Comparison of ENCODE assay signal across 8 mouse cellular contexts in the genomic region with DNA sequence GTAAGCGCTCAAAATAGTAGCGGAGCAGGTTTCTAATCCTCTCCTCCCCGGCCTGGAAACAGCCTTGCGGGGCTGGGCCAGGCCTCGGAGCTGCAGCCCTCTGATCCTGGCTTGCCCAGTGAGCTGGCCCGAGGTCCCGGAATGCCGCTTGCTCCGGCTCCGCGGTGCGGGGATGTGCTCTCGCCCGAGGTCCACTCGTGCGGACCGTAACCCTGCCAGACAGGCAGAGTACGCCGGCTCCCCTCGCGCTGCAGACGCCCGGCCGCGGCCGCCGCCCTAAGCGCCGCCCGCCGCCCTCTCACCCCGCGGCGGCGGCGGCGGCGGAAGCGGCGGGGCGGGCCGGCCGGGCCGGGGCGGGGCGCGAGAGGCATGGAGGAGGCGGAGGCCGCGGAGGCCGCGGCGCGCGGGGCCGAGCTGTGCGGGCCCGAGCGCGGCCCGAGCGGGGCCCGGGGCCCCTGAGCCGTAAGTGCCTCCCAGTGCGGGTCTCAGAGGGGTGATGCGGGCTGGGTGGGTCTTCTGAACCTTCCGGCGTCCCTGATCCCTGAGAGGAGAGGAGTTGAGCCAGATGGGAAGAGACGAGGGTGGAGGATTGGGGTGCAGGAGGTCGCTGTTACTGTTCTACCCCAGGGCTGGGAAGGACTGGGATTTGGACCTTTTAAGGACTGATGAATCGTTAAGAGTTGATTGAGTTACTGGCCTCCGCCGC. TPM values are rescaled to one million over a fixed set of nuclear protein-coding genes. Genes with fewer than 3 reads are reported as not detected.
A peak's percentile ranks its signal among the peaks of the same experiment; 100 is the strongest.
DNase-seq lines count a peak whose midpoint lies in the region; ATAC-seq and TF ChIP-seq lines count a peak whose summit lies in the region.

No protein-coding gene starts in this region.

- peaks cover 6 to 18% of the 10 kb centered on the region in 2 experiments; a peak in 2 of 4 replicates for H3K4me1 ChIP-seq in CH12.LX (ENCODE audit: control insufficient read depth in 1 of 2, insufficient read depth in 2 of 2)
- H3K4me1 ChIP-seq in embryonic facial prominence, embryonic 13.5 days: peaks cover 15% of the 10 kb centered on the region
- H3K4me1 ChIP-seq in heart, embryonic 11.5 days (ENCODE audit: control insufficient read depth, insufficient read depth, low read length): peaks cover 6% of the 10 kb centered on the region
- no peaks in the 10 kb centered on the region for H3K4me1 ChIP-seq in lung, embryonic 14.5 days (ENCODE audit: insufficient read depth)
- H3K4me1 ChIP-seq in neural tube, embryonic 14.5 days (ENCODE audit: control insufficient read depth, insufficient read depth, low read length): peaks cover 7% of the 10 kb centered on the region

- no peaks in the 10 kb centered on the region for H3K27me3 ChIP-seq in CH12.LX (replicated peaks)
- no peaks in the 10 kb centered on the region for H3K27me3 ChIP-seq in embryonic facial prominence, embryonic 13.5 days
- no peaks in the 10 kb centered on the region for H3K27me3 ChIP-seq in heart, embryonic 11.5 days (ENCODE audit: control insufficient read depth, insufficient read depth, low read length)
- H3K27me3 ChIP-seq in lung, embryonic 14.5 days (ENCODE audit: insufficient read depth, low read length): no peaks in the 10 kb centered on the region
- no peaks in the 10 kb centered on the region for H3K27me3 ChIP-seq in neural tube, embryonic 14.5 days (ENCODE audit: control insufficient read depth, insufficient read depth, low read length)

- H3K79me2 ChIP-seq in CH12.LX (replicated peaks; ENCODE audit: control insufficient read depth, extremely low read depth, insufficient read depth, poor library complexity, severe bottlenecking): peaks cover 11% of the 10 kb centered on the region

- no peak for TF ChIP-seq EP300 in CH12.LX (IDR thresholded peaks at IDR 0.05; ENCODE audit: low read length)

- H3K36me3 ChIP-seq in CH12.LX (replicated peaks in 1 of 2; ENCODE audit: control insufficient read depth in 1 of 2, insufficient read depth in 1 of 2, low read length in 1 of 2): peaks cover 33 to 39% of the 10 kb centered on the region in 2 experiments
- H3K36me3 ChIP-seq in embryonic facial prominence, embryonic 13.5 days: peaks cover 36% of the 10 kb centered on the region
- peaks cover 23% of the 10 kb centered on the region for H3K36me3 ChIP-seq in heart, embryonic 11.5 days (ENCODE audit: control insufficient read depth, insufficient read depth, low read length)
- H3K36me3 ChIP-seq in lung, embryonic 14.5 days (ENCODE audit: insufficient read depth): peaks cover 36% of the 10 kb centered on the region
- peaks cover 22% of the 10 kb centered on the region for H3K36me3 ChIP-seq in neural tube, embryonic 14.5 days (ENCODE audit: control insufficient read depth, insufficient read depth, low read length)

- peak overlapping the region; percentile 71 to 87 (median 84) for H3K4me3 ChIP-seq in CH12.LX (replicated peaks in 1 of 3; ENCODE audit: low read depth in 2 of 3, low read length in 2 of 3, poor library complexity in 1 of 3)
- peak overlapping the region; percentile 75 for H3K4me3 ChIP-seq in embryonic facial prominence, embryonic 13.5 days
- H3K4me3 ChIP-seq in heart, embryonic 11.5 days (ENCODE audit: low read depth, low read length): peak overlapping the region; percentile 90
- peak overlapping the region; percentile 80 for H3K4me3 ChIP-seq in lung, embryonic 14.5 days (ENCODE audit: low read depth, low read length)
- peak overlapping the region; percentile 70 for H3K4me3 ChIP-seq in neural tube, embryonic 14.5 days (ENCODE audit: low read depth, low read length)

- ATAC-seq in embryonic facial prominence, embryonic 13.5 days (ENCODE audit: insufficient number of reproducible peaks, insufficient read depth, low FRiP score, low TSS enrichment, low read depth): peak; percentile 85
- peak; percentile 84 for ATAC-seq in heart, embryonic 11.5 days (replicated peaks; ENCODE audit: insufficient number of reproducible peaks, low FRiP score, low TSS enrichment)
- peak; percentile 94 for ATAC-seq in lung, embryonic 14.5 days (ENCODE audit: insufficient read depth)
- peak; percentile 94 for ATAC-seq in neural tube, embryonic 14.5 days (ENCODE audit: low read depth)

- DNase-seq in CH12.LX (ENCODE audit: extremely low read depth): no peak
- DNase-seq in adrenal gland, postnatal 36 days: peak; percentile 79 to 91
- DNase-seq in kidney, adult 9 months: peak; percentile 54
- peak; percentile 84 for DNase-seq in lung, embryonic 14.5 days
- peak; percentile 67 for DNase-seq in testis, postnatal 14 days (ENCODE audit: low spot score)

- H3K9me3 ChIP-seq in CH12.LX (replicated peaks; ENCODE audit: low read length): peaks cover 5% of the 10 kb centered on the region
- H3K9me3 ChIP-seq in embryonic facial prominence, embryonic 13.5 days: no peaks in the 10 kb centered on the region
- no peaks in the 10 kb centered on the region for H3K9me3 ChIP-seq in heart, embryonic 11.5 days (replicated peaks; ENCODE audit: control insufficient read depth, low read length)
- no peaks in the 10 kb centered on the region for H3K9me3 ChIP-seq in lung, embryonic 14.5 days (ENCODE audit: low read depth, low read length)
- H3K9me3 ChIP-seq in neural tube, embryonic 14.5 days (ENCODE audit: control insufficient read depth, low read length): no peaks in the 10 kb centered on the region

- peak overlapping the region; percentile 91 for H3K4me2 ChIP-seq in CH12.LX (ENCODE audit: insufficient read depth, low read depth, poor library complexity, severe bottlenecking)
- peak overlapping the region; percentile 69 for H3K4me2 ChIP-seq in embryonic facial prominence, embryonic 13.5 days
- H3K4me2 ChIP-seq in heart, embryonic 11.5 days: peak overlapping the region; percentile 81
- peak overlapping the region; percentile 88 for H3K4me2 ChIP-seq in lung, embryonic 14.5 days
- peak overlapping the region; percentile 73 for H3K4me2 ChIP-seq in neural tube, embryonic 14.5 days (ENCODE audit: low read depth, low read length)

- WGBS in embryonic facial prominence, embryonic 13.5 days: under 1% methylated on average over 64 of the region's 73 CpGs
- under 1% methylated on average over 59 of the region's 73 CpGs for WGBS in heart, embryonic 11.5 days (ENCODE audit: insufficient replicate concordance)
- under 1% methylated on average over 73 of the region's 73 CpGs for WGBS in lung, embryonic 14.5 days
- WGBS in neural tube, embryonic 14.5 days: under 1% methylated on average over 32 of the region's 73 CpGs

- no peak for TF ChIP-seq RAD21 in CH12.LX (IDR thresholded peaks at IDR 0.05; ENCODE audit: low read depth, low read length)

- dilution Hi-C loops in CH12.LX (cut with MboI; ENCODE audit: extremely low pct_ligation_motif_present, extremely low pct_unique_long_range_greater_than_20kb, low sequenced_read_pairs): no loop called here

- H3K9ac ChIP-seq in CH12.LX (ENCODE audit: insufficient read depth, low read depth): peak overlapping the region; percentile 97
- peak overlapping the region; percentile 93 for H3K9ac ChIP-seq in embryonic facial prominence, embryonic 13.5 days
- H3K9ac ChIP-seq in heart, embryonic 11.5 days (ENCODE audit: low read depth, low read length): peak overlapping the region; percentile 96
- peak overlapping the region; percentile 95 for H3K9ac ChIP-seq in lung, embryonic 14.5 days
- H3K9ac ChIP-seq in neural tube, embryonic 14.5 days (replicated peaks; ENCODE audit: low read depth, low read length): peak overlapping the region; percentile 94

- in situ Hi-C loops in CH12.LX (cut with MboI; ENCODE audit: low pct_ligation_motif_present, low pct_unique_long_range_greater_than_20kb, low sequenced_read_pairs): loop anchor here (25.0 kb wide), 2 partner anchors 187 to 662 kb away; partner anchors contain the start of genes Hpdl, Mutyh and Toe1

- H3K27ac ChIP-seq in CH12.LX (ENCODE audit: insufficient read depth, low read depth): no peak overlapping the region
- H3K27ac ChIP-seq in embryonic facial prominence, embryonic 13.5 days: peak overlapping the region; percentile 89
- peak overlapping the region; percentile 88 for H3K27ac ChIP-seq in heart, embryonic 11.5 days (ENCODE audit: low read depth, low read length)
- peak overlapping the region; percentile 88 for H3K27ac ChIP-seq in lung, embryonic 14.5 days (ENCODE audit: low read depth)
- H3K27ac ChIP-seq in neural tube, embryonic 14.5 days (ENCODE audit: low read depth, low read length): peak overlapping the region; percentile 78

- no peak for TF ChIP-seq CTCF in CH12.LX (conservative IDR thresholded peaks at IDR 0.05 in 1 of 2, IDR thresholded peaks at IDR 0.05 in 1 of 2; ENCODE audit: low read depth in 2 of 2, low read length in 2 of 2)
- no peak for TF ChIP-seq CTCF in lung, embryonic 14.5 days (IDR thresholded peaks at IDR 0.05; ENCODE audit: low read depth)

- TF ChIP-seq POLR2A in CH12.LX (IDR thresholded peaks at IDR 0.05; ENCODE audit: low read depth, low read length): peak; percentile 92

RNA-seq across cellular contexts. Expression of gene Lurap1, which starts 0.8 kb away (rescaled TPM):
- 0.21 TPM in 1 of 2 replicates, not detected in the other for total RNA-seq in CH12.LX (2012; rRNA removed)
- not detected in 2 replicates for total RNA-seq in CH12.LX (2014; rRNA removed)
- polyA plus RNA-seq in CH12.LX (2012; ENCODE audit: insufficient read length, low read depth): 0.10 and 0.14 TPM in 2 replicates
- 10 to 100 TPM in 1 of 2 experiments, 1 to 10 TPM in 1; 7.6 to 10.1 TPM for total RNA-seq in adrenal gland, postnatal 36 days (2021)
- 2.7 and 3.1 TPM in 2 replicates for polyA plus RNA-seq in embryonic facial prominence, embryonic 13.5 days (2015; fragmentation: Nextera tagmentation; extraction: Ambion mirVana)
- 1.6 and 2.3 TPM in 2 replicates for polyA plus RNA-seq in heart, embryonic 11.5 days (2014; fragmentation: Nextera tagmentation; extraction: Ambion mirVana)
- polyA plus RNA-seq in lung, embryonic 14.5 days (2014; fragmentation: Nextera tagmentation; extraction: Ambion mirVana): 2.5 and 3.4 TPM in 2 replicates
- 2.1 and 2.9 TPM in 2 replicates for polyA plus RNA-seq in neural tube, embryonic 14.5 days (2014; fragmentation: Nextera tagmentation; extraction: Ambion mirVana)

RNA-seq across cellular contexts. Expression of gene Tspan1, which starts 17.1 kb away (rescaled TPM):
- total RNA-seq in CH12.LX (2012; rRNA removed) (0.08 and 0.13 TPM in 2 replicates), CH12.LX (2014; rRNA removed) (not detected in 2 replicates)
- polyA plus RNA-seq in CH12.LX (2012; ENCODE audit: insufficient read length, low read depth): 0.12 TPM in 1 of 2 replicates, not detected in the other
- not detected for total RNA-seq in adrenal gland, postnatal 36 days (2021)
- polyA plus RNA-seq in embryonic facial prominence, embryonic 13.5 days (2015; fragmentation: Nextera tagmentation; extraction: Ambion mirVana): 0.98 and 1.0 TPM in 2 replicates
- not detected in 2 replicates for polyA plus RNA-seq in heart, embryonic 11.5 days (2014; fragmentation: Nextera tagmentation; extraction: Ambion mirVana)
- 7.0 and 7.5 TPM in 2 replicates for polyA plus RNA-seq in lung, embryonic 14.5 days (2014; fragmentation: Nextera tagmentation; extraction: Ambion mirVana)
- 0.09 TPM in 1 of 2 replicates, not detected in the other for polyA plus RNA-seq in neural tube, embryonic 14.5 days (2014; fragmentation: Nextera tagmentation; extraction: Ambion mirVana)

RNA-seq across cellular contexts. Expression of gene 1700042G07Rik, which starts 22.9 kb away (rescaled TPM):
- not detected in 2 replicates for total RNA-seq in CH12.LX (2012; rRNA removed)
- total RNA-seq in CH12.LX (2014; rRNA removed): not detected in 2 replicates
- polyA plus RNA-seq in CH12.LX (2012; ENCODE audit: insufficient read length, low read depth): not detected in 2 replicates
- not detected for total RNA-seq in adrenal gland, postnatal 36 days (2021)
- polyA plus RNA-seq in embryonic facial prominence, embryonic 13.5 days (2015; fragmentation: Nextera tagmentation; extraction: Ambion mirVana): not detected in 2 replicates
- not detected in 2 replicates for polyA plus RNA-seq in heart, embryonic 11.5 days (2014; fragmentation: Nextera tagmentation; extraction: Ambion mirVana)
- polyA plus RNA-seq in lung, embryonic 14.5 days (2014; fragmentation: Nextera tagmentation; extraction: Ambion mirVana): not detected in 2 replicates
- polyA plus RNA-seq in neural tube, embryonic 14.5 days (2014; fragmentation: Nextera tagmentation; extraction: Ambion mirVana): not detected in 2 replicates

RNA-seq across cellular contexts. Expression of gene Gm49337, which starts 22.9 kb away (rescaled TPM):
- total RNA-seq in CH12.LX (2012; rRNA removed) (not detected in 2 replicates), CH12.LX (2014; rRNA removed) (not detected in 2 replicates)
- not detected in 2 replicates for polyA plus RNA-seq in CH12.LX (2012; ENCODE audit: insufficient read length, low read depth)
- total RNA-seq in adrenal gland, postnatal 36 days (2021): not detected
- polyA plus RNA-seq in embryonic facial prominence, embryonic 13.5 days (2015; fragmentation: Nextera tagmentation; extraction: Ambion mirVana): not detected in 2 replicates
- not detected in 2 replicates for polyA plus RNA-seq in heart, embryonic 11.5 days (2014; fragmentation: Nextera tagmentation; extraction: Ambion mirVana)
- polyA plus RNA-seq in lung, embryonic 14.5 days (2014; fragmentation: Nextera tagmentation; extraction: Ambion mirVana): not detected in 2 replicates
- polyA plus RNA-seq in neural tube, embryonic 14.5 days (2014; fragmentation: Nextera tagmentation; extraction: Ambion mirVana): not detected in 2 replicates

RNA-seq across cellular contexts. Expression of gene Pomgnt1, which starts 26.7 kb away (rescaled TPM):
- total RNA-seq in CH12.LX (2012; rRNA removed) (33.0 and 52.2 TPM in 2 replicates), CH12.LX (2014; rRNA removed) (39.9 and 40.7 TPM in 2 replicates)
- 40.2 and 42.8 TPM in 2 replicates for polyA plus RNA-seq in CH12.LX (2012; ENCODE audit: insufficient read length, low read depth)
- 10 to 100 TPM; 61.8 to 63.7 TPM for total RNA-seq in adrenal gland, postnatal 36 days (2021)
- polyA plus RNA-seq in embryonic facial prominence, embryonic 13.5 days (2015; fragmentation: Nextera tagmentation; extraction: Ambion mirVana): 64.4 and 65.3 TPM in 2 replicates
- 57.9 and 62.2 TPM in 2 replicates for polyA plus RNA-seq in heart, embryonic 11.5 days (2014; fragmentation: Nextera tagmentation; extraction: Ambion mirVana)
- 63.3 and 66.5 TPM in 2 replicates for polyA plus RNA-seq in lung, embryonic 14.5 days (2014; fragmentation: Nextera tagmentation; extraction: Ambion mirVana)
- polyA plus RNA-seq in neural tube, embryonic 14.5 days (2014; fragmentation: Nextera tagmentation; extraction: Ambion mirVana): 73.5 and 74.0 TPM in 2 replicates
